Mouse (Mus musculus): ENCODE data around the gene Aph1a.

DNA sequence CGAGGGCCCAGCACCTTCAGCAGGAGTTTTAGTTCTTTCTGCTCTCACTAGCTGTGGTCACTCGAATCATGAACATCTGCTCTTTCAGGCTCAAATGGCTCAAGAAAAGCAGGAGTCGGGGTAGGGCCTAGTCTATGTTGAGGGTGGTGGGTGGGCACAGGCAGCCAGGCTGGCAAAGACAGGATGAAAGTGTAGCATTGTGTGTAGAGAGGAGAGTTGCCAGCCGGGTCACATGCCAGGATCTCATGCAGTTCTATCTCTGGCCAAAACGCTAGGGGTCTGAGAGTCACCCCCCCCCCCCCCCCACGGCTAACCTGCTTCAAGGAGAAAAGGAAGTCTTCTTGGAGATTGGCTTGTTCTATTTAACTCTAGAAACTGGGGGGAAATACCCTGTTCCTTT is 8.9 kb downstream of the Aph1a start:
- no peak for TF ChIP-seq CTCF (IDR thresholded peaks at IDR 0.05 in 2 of 3, conservative IDR thresholded peaks at IDR 0.05 in 1 of 3; ENCODE audit: control insufficient read depth in 1 of 3, insufficient read depth in 1 of 3, low read depth in 2 of 3, low read length in 3 of 3, poor library complexity in 1 of 3, severe bottlenecking in 1 of 3)
- no peak for TF ChIP-seq ETS1 (IDR thresholded peaks at IDR 0.05; ENCODE audit: low read depth, low read length)
- no peak for TF ChIP-seq POLR2A (IDR thresholded peaks at IDR 0.05; ENCODE audit: control insufficient read depth in 1 of 2, insufficient read depth in 1 of 2, low read depth in 1 of 2, low read length in 2 of 2, poor library complexity in 1 of 2)
- no peak for TF ChIP-seq NELFE (IDR thresholded peaks at IDR 0.05; ENCODE audit: low read depth, low read length)
- no peak for TF ChIP-seq EP300 (IDR thresholded peaks at IDR 0.05; ENCODE audit: low read depth in 1 of 2, low read length in 2 of 2)
